Mouse (Mus musculus) lung, postnatal 0 days (tissue): ENCODE data around the gene Kcnj5.

ENCODE experiments used
- CTCF ChIP-seq: IDR thresholded peaks from 2 replicates; pipeline ENCODE4 v1.5.1; 2016; ENCODE audit warnings: antibody characterized with exemption, mild to moderate bottlenecking
- EP300 ChIP-seq: IDR thresholded peaks from 2 replicates; pipeline ENCODE4 v1.6.1; 2016; ENCODE audit warnings: antibody characterized with exemption, mild to moderate bottlenecking, control low read depth

- no peak for TF ChIP-seq EP300
- TF ChIP-seq CTCF: no peak
These were observed 8.6 kb downstream of the Kcnj5 start for GRCm38 (mm10) chr9:32335389-32336150.
